Mouse (Mus musculus) forebrain, embryonic 15.5 days (tissue): Measurements from ENCODE around the gene Eme1. TPM values are rescaled to one million over a fixed set of nuclear protein-coding genes. Genes with fewer than 3 reads are reported as not detected.
"Not testable (repeated sequence)": the region's sequence is repeated elsewhere in the genome, so short reads cannot be mapped to it uniquely, and the experiment has no call there.

Experiments used
- ATAC-seq: fragments of 200-750 bp; cut with Nextera tagmentation; replicated peaks from 2 replicates; pipeline ENCODE4 v1.8.0; 2017; ENCODE audit warnings: mild to moderate bottlenecking, moderate TSS enrichment, moderate library complexity
- H3K27ac ChIP-seq: fragments of 300-500 bp; sonication (generic); replicated peaks from 2 replicates; pipeline ENCODE4 v1.5.1; 2015; ENCODE audit warnings: mild to moderate bottlenecking, inconsistent platforms
- H3K27me3 ChIP-seq: fragments of 300-500 bp; sonication (generic); 2 replicates; pipeline ENCODE4 v1.6.1; 2015; ENCODE audit warnings: inconsistent platforms
- H3K36me3 ChIP-seq: fragments of 300-500 bp; sonication (generic); 2 replicates; pipeline ENCODE4 v1.6.1; 2015; ENCODE audit warnings: mild to moderate bottlenecking, inconsistent platforms
- H3K4me1 ChIP-seq: fragments of 300-500 bp; sonication (generic); 2 replicates; pipeline ENCODE4 v1.6.1; 2015; ENCODE audit warnings: inconsistent platforms
- H3K4me2 ChIP-seq: fragments of 300-500 bp; sonication (generic); replicated peaks from 2 replicates; pipeline ENCODE4 v1.6.1; 2015; ENCODE audit warnings: mild to moderate bottlenecking, inconsistent platforms
- H3K4me3 ChIP-seq: fragments of 300-500 bp; sonication (generic); 2 replicates; pipeline ENCODE4 v1.5.1; 2015; ENCODE audit warnings: mild to moderate bottlenecking, inconsistent platforms
- H3K9ac ChIP-seq: fragments of 300-500 bp; sonication (generic); replicated peaks from 2 replicates; pipeline ENCODE4 v1.6.1; 2015; ENCODE audit warnings: mild to moderate bottlenecking, inconsistent platforms
- H3K9me3 ChIP-seq: fragments of 300-500 bp; sonication (generic); 2 replicates; pipeline ENCODE4 v1.6.1; 2016; ENCODE audit warnings: inconsistent platforms
- WGBS: fragments of 180-500 bp; shearing (Covaris S2); methylation state at CpG from one replicate; pipeline ENCODE4 v1.1.7; 2015; ENCODE audit warnings: mixed read lengths; 5-methylcytosine and 5-hydroxymethylcytosine counted together
- polyA plus RNA-seq: library from polyadenylated mRNA; unstranded; fragments of >200 nt; fragmentation: Nextera tagmentation; extraction: Ambion mirVana; gene quantifications from 2 replicates; pipeline ENCODE4 v1.2.1, GENCODE M21; 2015

Eme1 gene
- polyA plus RNA-seq, 1 experiment from 2014 or later, result 9.7 TPM

- no peaks in the 10 kb centered on the region for H3K27me3 ChIP-seq
- peak overlapping the region; percentile 83 for H3K9ac ChIP-seq
- WGBS, result 27% methylated on average over 15 of the region's 15 CpGs
- peak overlapping the region; percentile 84 for H3K27ac ChIP-seq
- peak overlapping the region; percentile 69 for H3K4me3 ChIP-seq
- ATAC-seq, result no peak
- no peaks in the 10 kb centered on the region for H3K36me3 ChIP-seq
- H3K4me1 ChIP-seq, result peaks cover 26% of the 10 kb centered on the region
- H3K4me2 ChIP-seq, result peak overlapping the region; percentile 84
- H3K9me3 ChIP-seq, result no peaks in the 10 kb centered on the region
Measured at GRCm38 (mm10) chr11:94677607-94678145, 23.9 kb upstream of the Eme1 start.

- Histone ChIP-seq H3K4me3 (peak within 1 kb of the TSS; percentile 69), H3K4me1 (peaks cover 26% of the 10 kb centered on the region), H3K36me3 (no peaks in the 10 kb centered on the region), H3K9ac (peak within 1 kb of the TSS; percentile 83), H3K9me3 (no peaks in the 10 kb centered on the region), H3K27me3 (no peaks in the 10 kb centered on the region), H3K27ac (peak within 1 kb of the TSS; percentile 84), H3K4me2 (peak within 1 kb of the TSS; percentile 84)
- ATAC-seq, result peak; percentile 96
- WGBS, result under 1% methylated on average over 77 of the region's 82 CpGs
Measured at GRCm38 (mm10) chr11:94676754-94677606, 23.2 kb upstream of the Eme1 start, which contains the start of gene Xylt2. Gene Xylt2, minus strand, starts transcription at chr11:94677515.

- peak overlapping the region; percentile 84 for H3K4me2 ChIP-seq
- peaks cover 26% of the 10 kb centered on the region for H3K4me1 ChIP-seq
- no peaks in the 10 kb centered on the region for H3K36me3 ChIP-seq
- H3K9ac ChIP-seq, result peak overlapping the region; percentile 83
- H3K27ac ChIP-seq, result no peak overlapping the region
- peak overlapping the region; percentile 69 for H3K4me3 ChIP-seq
- H3K9me3 ChIP-seq, result no peaks in the 10 kb centered on the region
- ATAC-seq, result no peak
- H3K27me3 ChIP-seq, result no peaks in the 10 kb centered on the region
- WGBS, result 41% methylated on average over 4 of the region's 4 CpGs
Measured at GRCm38 (mm10) chr11:94676308-94676707, 22.5 kb upstream of the Eme1 start.

- Histone ChIP-seq H3K4me3 (no peak overlapping the region), H3K27me3 (no peaks in the 10 kb centered on the region), H3K9me3 (no peaks in the 10 kb centered on the region), H3K9ac (no peak overlapping the region), H3K36me3 (no peaks in the 10 kb centered on the region), H3K4me1 (peaks cover 26% of the 10 kb centered on the region), H3K4me2 (no peak overlapping the region), H3K27ac (no peak overlapping the region)
- WGBS, result 78% methylated on average over 5 of the region's 5 CpGs
- no peak for ATAC-seq
Measured at GRCm38 (mm10) chr11:94675446-94675845, 21.7 kb upstream of the Eme1 start.

- no peak for ATAC-seq
- no peak overlapping the region for H3K9ac ChIP-seq
- H3K9me3 ChIP-seq, result no peaks in the 10 kb centered on the region
- 84% methylated on average over 5 of the region's 5 CpGs for WGBS
- peaks cover 3% of the 10 kb centered on the region; the same call in 1 of the 2 replicates for H3K36me3 ChIP-seq
- no peak overlapping the region for H3K4me3 ChIP-seq
- H3K27me3 ChIP-seq, result no peaks in the 10 kb centered on the region
- peaks cover 26% of the 10 kb centered on the region for H3K4me1 ChIP-seq
- H3K4me2 ChIP-seq, result no peak overlapping the region
- H3K27ac ChIP-seq, result no peak overlapping the region
Measured at GRCm38 (mm10) chr11:94674984-94675383, 21.2 kb upstream of the Eme1 start.

GRCm38 (mm10) chr11:94665281-94665680 is 11.5 kb upstream of the Eme1 start:
- Histone ChIP-seq H3K36me3 (peaks cover 58% of the 10 kb centered on the region), H3K27ac (no peak overlapping the region), H3K4me3 (no peak overlapping the region), H3K4me2 (no peak overlapping the region), H3K9ac (no peak overlapping the region), H3K4me1 (no peaks in the 10 kb centered on the region), H3K9me3 (no peaks in the 10 kb centered on the region), H3K27me3 (no peaks in the 10 kb centered on the region)
- no peak for ATAC-seq
- WGBS, result 90% methylated on average over 6 of the region's 6 CpGs

GRCm38 (mm10) chr11:94661344-94661743 is 7.6 kb upstream of the Eme1 start:
- no peak overlapping the region for H3K4me3 ChIP-seq
- H3K27me3 ChIP-seq, result no peaks in the 10 kb centered on the region
- H3K4me2 ChIP-seq, result no peak overlapping the region
- H3K9ac ChIP-seq, result no peak overlapping the region
- ATAC-seq, result no peak
- no peak overlapping the region for H3K27ac ChIP-seq
- H3K36me3 ChIP-seq, result peaks cover 44% of the 10 kb centered on the region
- H3K9me3 ChIP-seq, result no peaks in the 10 kb centered on the region
- H3K4me1 ChIP-seq, result no peaks in the 10 kb centered on the region
- 68% methylated on average over 1 of the region's 1 CpGs for WGBS

- Histone ChIP-seq H3K27ac (no peak overlapping the region), H3K4me2 (peak overlapping the region; percentile 77), H3K4me1 (peaks cover 17% of the 10 kb centered on the region), H3K9ac (no peak overlapping the region), H3K36me3 (peaks cover 10% of the 10 kb centered on the region; the same call in 1 of the 2 replicates), H3K9me3 (no peaks in the 10 kb centered on the region), H3K4me3 (peak overlapping the region; percentile 80), H3K27me3 (no peaks in the 10 kb centered on the region)
- WGBS, result 55% methylated on average over 8 of the region's 8 CpGs
- ATAC-seq, result no peak
Measured at GRCm38 (mm10) chr11:94652973-94653372, 791 bp downstream of the Eme1 start.

- Histone ChIP-seq H3K36me3 (peaks cover 14% of the 10 kb centered on the region), H3K4me1 (peaks cover 17% of the 10 kb centered on the region)
- not testable (repeated sequence) for H3K27me3 ChIP-seq, ATAC-seq, H3K4me2 ChIP-seq, H3K27ac ChIP-seq, H3K9ac ChIP-seq, H3K9me3 ChIP-seq, H3K4me3 ChIP-seq
- 94% methylated on average over 7 of the region's 7 CpGs for WGBS
Measured at GRCm38 (mm10) chr11:94651241-94651640, 2.5 kb downstream of the Eme1 start.

- Histone ChIP-seq H3K4me2 (no peak overlapping the region), H3K36me3 (peaks cover 47% of the 10 kb centered on the region), H3K4me3 (no peak overlapping the region), H3K9ac (no peak overlapping the region), H3K27ac (no peak overlapping the region), H3K27me3 (no peaks in the 10 kb centered on the region), H3K9me3 (no peaks in the 10 kb centered on the region), H3K4me1 (no peaks in the 10 kb centered on the region)
- WGBS, result 96% methylated on average over 4 of the region's 4 CpGs
- no peak for ATAC-seq
Measured at GRCm38 (mm10) chr11:94646457-94646856, 7.3 kb downstream of the Eme1 start.

- no peaks in the 10 kb centered on the region for H3K4me1 ChIP-seq
- peaks cover 62% of the 10 kb centered on the region for H3K36me3 ChIP-seq
- H3K27ac ChIP-seq, result no peak overlapping the region
- no peak overlapping the region for H3K4me2 ChIP-seq
- no peak overlapping the region for H3K4me3 ChIP-seq
- no peaks in the 10 kb centered on the region for H3K27me3 ChIP-seq
- no peak for ATAC-seq
- no peak overlapping the region for H3K9ac ChIP-seq
- WGBS, result 87% methylated on average over 8 of the region's 8 CpGs
- no peaks in the 10 kb centered on the region for H3K9me3 ChIP-seq
Measured at GRCm38 (mm10) chr11:94644461-94645219, 9.1 kb downstream of the Eme1 start.

- Histone ChIP-seq H3K4me3 (no peak overlapping the region), H3K9ac (no peak overlapping the region), H3K9me3 (no peaks in the 10 kb centered on the region), H3K4me1 (peaks cover 14% of the 10 kb centered on the region), H3K36me3 (peaks cover 73% of the 10 kb centered on the region), H3K27me3 (no peaks in the 10 kb centered on the region), H3K4me2 (no peak overlapping the region), H3K27ac (no peak overlapping the region)
- 87% methylated on average over 5 of the region's 5 CpGs for WGBS
- no peak for ATAC-seq
Measured at GRCm38 (mm10) chr11:94634431-94634830, 19.3 kb downstream of the Eme1 start.
